19 mouse cellular contexts compared by ENCODE assay signal in the genomic region with DNA sequence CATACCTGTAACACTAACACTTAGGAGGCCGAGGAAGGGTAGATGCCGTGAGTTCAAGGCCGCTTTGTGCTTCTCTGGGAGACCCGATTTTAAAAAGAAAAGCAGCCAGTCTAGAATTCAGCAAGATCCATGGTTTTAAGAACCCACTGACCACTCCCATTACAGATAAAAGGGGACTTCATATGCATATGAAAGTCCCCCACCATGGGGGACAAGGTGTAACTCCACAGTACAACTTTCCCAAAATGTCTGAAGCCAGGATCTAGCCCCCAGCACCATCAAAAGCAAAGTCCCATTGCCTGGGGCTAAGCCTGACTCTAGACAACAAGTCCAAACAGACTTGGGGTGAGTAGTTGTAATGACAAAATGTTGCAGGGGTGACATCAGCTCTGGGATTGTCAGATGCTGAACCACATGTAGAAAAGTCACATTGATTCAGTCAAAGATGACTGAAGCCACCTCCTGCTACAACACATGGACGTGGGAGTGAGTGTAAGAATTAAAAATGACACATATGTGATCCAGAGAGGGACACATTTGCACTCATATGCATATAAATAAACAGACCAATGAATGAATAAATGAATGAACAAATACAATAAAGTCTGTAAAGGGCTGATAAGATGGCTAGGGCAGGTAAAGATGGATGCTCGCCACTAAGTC. TPM values are rescaled to one million over a fixed set of nuclear protein-coding genes. Genes with fewer than 3 reads are reported as not detected.
"Had no signal": no experiment of that assay in that cellular context is flagged by ENCODE, and none has a peak within 500 bp of the region (broad histone marks: within the 10 kb centered on the region; RNA-seq: fewer than 3 reads in every experiment).

No protein-coding gene starts in this region.

- DNase-seq: kidney, adult 2 months; kidney, postnatal 10 days; kidney, postnatal 4 days; liver; lung, adult 18-20 months; lung, postnatal 10 days; lung, postnatal 4 days; midbrain, embryonic 14.5 days; thymus, adult 18-20 months; thymus, postnatal 36 days had no signal

- H3K27ac ChIP-seq: kidney, embryonic 15.5 days; limb, embryonic 10.5 days; limb, embryonic 13.5 days; liver, embryonic 12.5 days; liver, embryonic 15.5 days; lung, embryonic 15.5 days had no signal

- H3K4me3 ChIP-seq: kidney, embryonic 15.5 days; limb, embryonic 10.5 days; limb, embryonic 13.5 days; liver, embryonic 12.5 days; liver, embryonic 15.5 days; lung, embryonic 15.5 days had no signal

RNA-seq across cellular contexts. Expression of gene Smtnl2, which starts 9.1 kb away (rescaled TPM):
- total RNA-seq: megakaryocyte progenitor cell, adult 5-6 weeks had no signal

RNA-seq across cellular contexts. Expression of gene Ggt6, which starts 14.7 kb away (rescaled TPM):
- total RNA-seq: left cerebral cortex, postnatal 25 days; megakaryocyte progenitor cell, adult 5-6 weeks; megakaryocyte-erythroid progenitor cell, adult 5-6 weeks had no signal

RNA-seq across cellular contexts. Expression of gene Tekt1, which starts 58.3 kb away (rescaled TPM):
- total RNA-seq: megakaryocyte progenitor cell, adult 5-6 weeks; megakaryocyte-erythroid progenitor cell, adult 5-6 weeks had no signal
